Mouse (Mus musculus) heart, adult 10 weeks (tissue): Measurements from ENCODE around the gene Limk2. TPM values are rescaled to one million over a fixed set of nuclear protein-coding genes. Genes with fewer than 3 reads are reported as not detected.

Experiments used
- polyA plus RNA-seq: library from polyadenylated mRNA; stranded (reverse); fragments of 350-450 nt; fragmentation: Illumina TruSeq; extraction: RNeasy Lipid Tissue Mini Kit (QIAGEN cat#74804); gene quantifications from one replicate; pipeline ENCODE4 v1.2.3, GENCODE M21; 2014; ENCODE audit warnings: low read depth, low replicate concordance

The Limk2 gene
- 24.7 TPM for polyA plus RNA-seq

DNA sequence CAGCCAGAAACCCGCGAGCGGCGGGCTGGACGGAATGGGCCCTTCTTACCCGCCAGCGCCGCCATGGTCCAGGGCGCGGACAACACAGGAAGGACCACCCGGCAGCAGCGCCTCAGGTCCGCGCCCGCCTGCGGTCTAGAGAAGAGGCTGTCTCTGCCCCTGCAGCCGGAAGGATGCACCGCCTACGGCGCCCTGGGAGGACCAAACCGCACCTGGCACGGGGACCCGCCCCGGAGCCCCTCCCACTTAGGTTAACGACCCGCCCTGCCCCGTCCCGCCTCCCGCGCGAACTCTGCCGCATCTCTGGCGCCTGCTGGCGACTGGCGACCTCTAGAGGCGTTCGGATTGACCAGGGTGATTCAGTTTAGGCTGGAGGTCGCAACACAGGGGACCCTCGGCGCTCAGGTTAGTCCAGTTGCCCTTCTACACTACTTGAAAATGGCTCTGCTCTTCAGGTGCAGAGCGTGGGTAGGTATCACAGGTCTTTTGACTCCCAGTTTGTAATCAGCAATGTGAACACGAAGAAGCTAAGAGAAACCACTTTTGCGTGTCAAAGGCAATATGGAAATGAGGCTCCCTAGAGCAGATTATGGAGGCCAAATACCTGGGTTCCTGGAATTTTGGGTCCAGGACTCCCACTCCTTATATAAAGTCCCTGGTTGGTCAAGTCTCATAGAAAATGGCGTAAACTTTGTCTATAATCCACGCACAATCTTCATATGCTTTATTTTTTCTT lies at the start of gene Limk2:
Gene Limk2 (minus strand): TSS at position 193 of the 736 bp plus-strand sequence.

DNA sequence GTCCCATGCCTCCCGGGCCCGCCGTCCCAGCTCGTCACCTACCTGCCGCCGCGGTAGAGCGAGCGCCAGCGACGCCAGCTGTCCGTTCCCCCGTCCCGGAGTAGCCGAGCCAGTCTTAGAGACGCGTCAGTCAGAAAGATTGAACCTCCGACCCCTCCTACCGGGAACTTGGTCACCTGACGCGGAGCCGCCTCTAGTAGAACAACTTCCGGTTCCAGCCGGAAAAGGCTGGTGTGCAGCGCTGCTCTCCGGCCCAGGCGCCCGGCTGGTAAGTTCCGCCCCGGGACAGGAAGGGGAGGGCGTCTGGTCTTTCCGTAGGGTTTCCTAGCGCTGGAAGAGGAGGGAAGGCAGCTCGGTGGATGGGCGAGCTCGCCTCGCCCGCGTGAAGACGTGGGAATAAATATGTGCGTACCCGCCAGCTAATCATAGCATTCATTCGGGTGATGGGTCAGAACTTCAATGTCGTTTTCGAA lies 43.2 kb upstream of the Limk2 start, which contains the start of gene Rnf185:
Gene Rnf185 (minus strand): TSS at position 197 of the 473 bp plus-strand sequence.

DNA sequence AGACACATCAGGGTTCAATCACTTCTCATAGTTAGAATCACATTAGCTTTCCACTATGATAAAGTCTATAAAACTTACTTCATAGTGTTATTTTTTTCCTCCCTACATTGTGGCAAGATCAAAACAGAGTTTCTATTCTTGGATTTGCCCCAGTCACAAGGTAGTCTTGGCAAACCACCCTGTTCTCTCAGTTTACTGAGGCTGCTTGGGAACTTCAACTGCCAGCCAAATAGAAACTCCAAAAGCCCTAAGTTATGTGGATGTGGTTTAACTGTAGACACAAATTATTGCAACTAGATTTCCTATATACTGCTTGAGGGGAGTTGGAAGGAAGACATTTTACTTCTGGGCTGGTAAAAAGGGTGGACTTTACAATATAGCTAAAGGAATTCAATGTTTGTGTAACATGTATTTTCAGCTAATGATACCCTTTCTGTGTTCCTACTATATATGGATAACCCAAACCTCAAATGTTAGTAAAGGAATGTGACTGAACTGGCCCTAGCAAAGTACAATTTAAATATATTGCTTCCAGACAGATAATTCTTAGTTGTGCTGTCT lies 79.0 kb downstream of the Limk2 start, which contains the start of gene Pik3ip1:
Gene Pik3ip1 (plus strand): TSS at position 511 of the 561 bp plus-strand sequence.

Other genes with a start within 250 kb of the Limk2 start
- 8.3 TPM for gene Sfi1, start 215.7 kb downstream of the Limk2 start, polyA plus RNA-seq
- 40.2 TPM for gene Eif4enif1, start 206.8 kb downstream of the Limk2 start, polyA plus RNA-seq
- 58.2 TPM for gene Drg1, start 142.8 kb downstream of the Limk2 start, polyA plus RNA-seq
- gene Patz1, start 120.3 kb downstream of the Limk2 start, polyA plus RNA-seq = 17.8 TPM
- gene Pik3ip1, start 78.8 kb downstream of the Limk2 start, polyA plus RNA-seq = 31.3 TPM
- 21.7 TPM for gene Rnf185, start 43.2 kb upstream of the Limk2 start, polyA plus RNA-seq
- 0.34 TPM for gene Pla2g3, start 79.1 kb upstream of the Limk2 start, polyA plus RNA-seq
- 22.5 TPM for gene Inpp5j, start 95.6 kb upstream of the Limk2 start, polyA plus RNA-seq
- gene Selenom, start 105.5 kb upstream of the Limk2 start, polyA plus RNA-seq = 88.3 TPM
- gene Smtn, start 131.4 kb upstream of the Limk2 start, polyA plus RNA-seq = 197 TPM
- gene Morc2a, start 240.0 kb upstream of the Limk2 start, polyA plus RNA-seq = 19.4 TPM